In the genomic region with DNA sequence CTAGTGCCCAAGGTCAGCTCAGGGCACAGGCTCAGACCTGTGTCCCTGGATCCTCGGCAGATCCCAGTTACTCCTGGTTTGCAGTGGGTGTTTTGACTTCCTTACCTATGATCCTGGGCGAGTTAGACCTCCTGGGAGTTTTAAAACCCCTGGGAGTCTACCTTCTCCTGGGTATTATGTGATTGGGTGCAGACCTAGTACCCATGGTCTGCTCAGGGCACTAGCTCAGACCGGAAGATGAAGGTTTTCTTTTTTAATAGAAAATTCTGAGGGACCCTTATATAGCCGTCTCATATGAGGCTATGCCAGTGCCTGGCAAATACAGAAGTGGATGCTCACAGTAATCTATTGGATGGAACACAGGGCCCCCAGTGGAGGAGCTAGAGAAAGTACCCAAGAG, we compare ENCODE assay signal across 32 mouse cellular contexts.
"Had no signal": no experiment of that assay in that cellular context is flagged by ENCODE, and none has a peak within 500 bp of the region (broad histone marks: within the 10 kb centered on the region; RNA-seq: fewer than 3 reads in every experiment).

No protein-coding gene starts in this region.

- H3K27ac ChIP-seq: limb, embryonic 10.5 days; limb, embryonic 12.5 days; limb, embryonic 13.5 days; limb, embryonic 15.5 days; liver, embryonic 12.5 days; liver, embryonic 13.5 days; liver, embryonic 14.5 days; liver, embryonic 15.5 days; lung, embryonic 15.5 days; macrophage; midbrain, embryonic 10.5 days; midbrain, embryonic 12.5 days; midbrain, embryonic 13.5 days; midbrain, embryonic 15.5 days; neural tube, embryonic 12.5 days had no signal

- DNase-seq: left cerebral cortex, postnatal 4 days; liver; liver, embryonic 13.5 days; liver, postnatal 0 days; lung, adult 18-20 months; lung, adult 2 months; lung, embryonic 14.5 days; lung, postnatal 10 days; lung, postnatal 14 days; lung, postnatal 36 days; lung, postnatal 4 days; midbrain, embryonic 14.5 days had no signal

- H3K4me3 ChIP-seq: limb, embryonic 10.5 days; limb, embryonic 12.5 days; limb, embryonic 13.5 days; limb, embryonic 15.5 days; liver, embryonic 12.5 days; liver, embryonic 13.5 days; liver, embryonic 15.5 days; lung, embryonic 15.5 days; megakaryocyte, embryonic 14.5 days; midbrain, embryonic 10.5 days; midbrain, embryonic 12.5 days; midbrain, embryonic 13.5 days; midbrain, embryonic 15.5 days; myocyte; neural tube, embryonic 12.5 days had no signal

- H3K9me3 ChIP-seq: limb, embryonic 10.5 days; limb, embryonic 12.5 days; limb, embryonic 15.5 days; liver, embryonic 12.5 days; liver, embryonic 13.5 days; liver, embryonic 15.5 days; lung, embryonic 15.5 days; megakaryocyte, embryonic 14.5 days; midbrain, embryonic 10.5 days; midbrain, embryonic 12.5 days; midbrain, embryonic 13.5 days; midbrain, embryonic 15.5 days; neural tube, embryonic 12.5 days had no signal

- ATAC-seq: liver, embryonic 12.5 days; liver, postnatal 0 days; lung, postnatal 0 days; midbrain, embryonic 13.5 days; midbrain, embryonic 15.5 days; midbrain, embryonic 16.5 days had no signal

- H3K4me2 ChIP-seq: limb, embryonic 12.5 days; limb, embryonic 13.5 days; limb, embryonic 15.5 days; liver, embryonic 11.5 days; liver, embryonic 12.5 days; liver, embryonic 13.5 days; liver, embryonic 15.5 days; lung, embryonic 14.5 days; lung, embryonic 15.5 days; midbrain, embryonic 11.5 days; midbrain, embryonic 12.5 days; midbrain, embryonic 13.5 days; midbrain, embryonic 15.5 days; neural tube, embryonic 12.5 days had no signal

- H3K9ac ChIP-seq: limb, embryonic 12.5 days; limb, embryonic 13.5 days; limb, embryonic 15.5 days; liver, embryonic 12.5 days; liver, embryonic 13.5 days; liver, embryonic 14.5 days; liver, embryonic 15.5 days; liver, postnatal 0 days; lung, embryonic 14.5 days; lung, embryonic 15.5 days; midbrain, embryonic 12.5 days; midbrain, embryonic 13.5 days; midbrain, embryonic 15.5 days; neural tube, embryonic 12.5 days had no signal

- H3K4me1 ChIP-seq: limb, embryonic 10.5 days; limb, embryonic 12.5 days; limb, embryonic 13.5 days; limb, embryonic 15.5 days; liver, embryonic 12.5 days; liver, embryonic 13.5 days; liver, embryonic 15.5 days; lung, embryonic 15.5 days; megakaryocyte, embryonic 14.5 days; midbrain, embryonic 10.5 days; midbrain, embryonic 12.5 days; midbrain, embryonic 13.5 days; midbrain, embryonic 15.5 days; neural tube, embryonic 12.5 days had no signal

- H3K27me3 ChIP-seq: limb, embryonic 12.5 days; limb, embryonic 13.5 days; limb, embryonic 15.5 days; liver, embryonic 12.5 days; liver, embryonic 13.5 days; liver, embryonic 15.5 days; lung, embryonic 15.5 days; megakaryocyte, embryonic 14.5 days; midbrain, embryonic 12.5 days; midbrain, embryonic 13.5 days; midbrain, embryonic 15.5 days; neural tube, embryonic 12.5 days had no signal
